Mouse (Mus musculus): ENCODE measurements at regions not wholly inside any gene's neighbourhood (a gene's known extent, or its start where the extent isn't known, plus 50 kb on each side); places are given as distances from the start of the nearest gene placed in this dataset.

DNA sequence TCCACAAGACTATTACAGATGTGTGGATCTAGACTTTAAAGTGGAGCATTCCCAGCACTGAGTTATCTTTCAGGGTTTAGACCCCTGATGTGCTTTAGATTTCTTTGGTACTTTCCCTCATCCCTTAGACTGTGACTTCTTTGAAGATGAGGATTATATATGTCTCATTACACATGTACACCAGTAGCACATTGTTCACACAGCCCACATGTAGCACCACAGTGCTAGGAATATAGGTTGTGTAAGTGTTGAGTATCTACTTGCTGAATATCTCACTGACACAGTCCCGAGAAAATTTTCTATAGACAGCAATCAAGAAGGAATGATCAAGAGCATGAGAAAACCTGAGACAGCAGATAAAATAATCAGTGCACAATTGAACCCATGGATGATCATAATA lies 243.4 kb upstream of the Brinp1 start:
- DNase-seq = no peak

DNA sequence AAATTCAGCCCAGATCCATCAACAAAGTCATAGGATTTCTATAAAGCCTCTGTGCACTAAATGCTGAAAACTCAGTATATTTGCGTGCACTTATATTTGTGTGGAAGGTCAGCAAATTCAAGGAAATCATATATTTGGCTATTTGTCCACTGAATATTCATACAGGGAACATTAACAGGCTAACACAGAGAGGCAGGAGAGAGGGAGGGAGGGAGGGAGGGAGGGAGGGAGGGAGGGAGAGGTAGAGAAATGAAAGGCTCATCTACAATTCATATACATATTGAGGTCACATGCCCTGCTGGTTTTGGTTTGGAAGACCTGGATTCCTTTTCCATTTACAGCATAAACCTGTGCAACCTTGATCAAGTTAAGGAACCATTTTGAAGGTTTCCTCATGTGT lies 241.9 kb upstream of the Brinp1 start:
- DNase-seq = no peak

GRCm38 (mm10) chr4:69195645-69196044 lies 241.4 kb upstream of the Brinp1 start:
- peak; percentile 8 to 32 for DNase-seq

All from heart, adult 18-20 months (tissue).